Mouse (Mus musculus) gastrocnemius, adult 18-20 months (tissue): Measurements from ENCODE around the gene Npas3. TPM values are rescaled to one million over a fixed set of nuclear protein-coding genes. Genes with fewer than 3 reads are reported as not detected.

Experiments
- DNase-seq: peaks from one replicate; pipeline ENCODE4 v3.0.0; 2021; ENCODE audit warnings: low spot score
- total RNA-seq, 2 experiments: library from RNA; stranded (reverse); gene quantifications; 2 replicates each; pipeline ENCODE4 v1.2.3; 2021

The Npas3 gene
- total RNA-seq, 2 experiments from 2014 or later = 0.07 to 0.09 TPM

DNA sequence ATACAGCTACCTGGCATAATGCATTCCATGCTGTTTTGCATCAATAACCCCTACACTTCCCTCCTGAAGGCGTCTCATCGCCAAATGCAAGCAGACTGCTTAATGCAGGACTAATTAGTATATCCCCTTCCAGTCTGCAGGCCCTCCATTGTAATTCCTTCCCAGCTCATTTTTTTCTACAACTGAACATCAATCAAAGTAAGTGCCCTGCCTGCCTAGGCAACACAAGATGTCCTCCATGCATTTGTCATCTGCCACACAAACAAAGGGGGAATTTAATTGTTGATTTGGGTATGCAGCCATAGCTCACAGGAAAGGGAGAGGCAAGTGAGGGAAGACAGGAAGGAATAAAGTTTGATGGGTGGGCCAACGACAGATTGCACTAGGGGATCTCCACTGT is 804.5 kb downstream of the Npas3 start:
- no peak for DNase-seq

DNA sequence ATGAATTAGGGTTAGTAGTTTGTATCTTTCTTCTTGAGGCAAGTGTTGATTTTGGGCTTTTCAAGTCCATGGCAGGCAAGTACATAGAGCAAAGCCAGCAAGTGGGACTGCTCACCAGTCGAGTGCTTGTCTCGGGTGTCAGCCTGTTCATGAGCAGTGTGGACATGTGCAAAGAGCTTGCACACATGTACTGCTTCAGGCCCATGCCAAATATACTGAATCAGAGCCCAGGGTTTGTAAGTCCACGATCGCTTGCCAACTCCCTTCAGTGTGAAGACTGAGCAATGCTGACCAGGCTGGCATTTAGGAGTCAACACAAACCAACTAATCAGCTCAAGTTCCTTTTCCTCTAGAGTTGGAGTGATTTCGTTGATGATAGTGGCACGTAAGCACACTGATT is 805.1 kb downstream of the Npas3 start:
- DNase-seq = no peak

DNA sequence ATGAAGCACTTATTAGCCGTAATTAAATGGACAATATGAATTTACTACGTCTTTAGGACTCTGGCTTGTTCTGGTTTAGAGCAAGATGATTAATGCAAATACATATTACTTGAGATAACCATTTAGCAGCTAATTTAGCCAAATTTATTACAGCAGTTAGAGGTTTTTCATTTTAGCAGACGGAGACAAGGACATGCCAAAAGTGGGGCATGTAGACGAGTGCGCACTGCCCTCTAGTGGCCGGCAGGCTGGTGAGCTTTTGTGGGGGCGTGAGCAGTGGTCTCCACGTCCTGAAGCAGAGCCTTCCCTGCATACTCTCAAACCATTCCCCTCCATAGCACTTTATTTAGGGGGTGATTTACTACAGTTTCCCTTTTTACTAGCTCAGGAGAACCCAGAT is 812.3 kb downstream of the Npas3 start:
- DNase-seq = peak; percentile 54

DNA sequence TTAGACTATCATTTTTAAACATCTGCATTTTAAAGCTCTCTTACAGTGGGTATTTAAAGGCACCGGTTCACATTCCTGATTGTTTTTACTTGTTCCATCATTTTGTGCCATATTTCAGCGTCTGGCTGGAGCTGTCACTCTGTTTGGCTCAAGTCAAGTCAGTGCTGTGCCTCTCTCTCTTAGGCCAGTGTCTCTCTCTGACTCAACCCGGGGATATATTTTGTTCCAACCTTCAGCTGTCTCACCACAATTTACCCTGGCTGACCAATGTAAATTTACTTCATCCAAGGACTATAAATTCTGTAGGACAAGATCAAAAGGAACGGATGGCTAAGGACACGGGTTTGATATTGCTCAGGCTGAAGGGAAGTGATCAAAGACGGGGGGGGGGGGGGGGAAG is 812.7 kb downstream of the Npas3 start:
- no peak for DNase-seq

DNA sequence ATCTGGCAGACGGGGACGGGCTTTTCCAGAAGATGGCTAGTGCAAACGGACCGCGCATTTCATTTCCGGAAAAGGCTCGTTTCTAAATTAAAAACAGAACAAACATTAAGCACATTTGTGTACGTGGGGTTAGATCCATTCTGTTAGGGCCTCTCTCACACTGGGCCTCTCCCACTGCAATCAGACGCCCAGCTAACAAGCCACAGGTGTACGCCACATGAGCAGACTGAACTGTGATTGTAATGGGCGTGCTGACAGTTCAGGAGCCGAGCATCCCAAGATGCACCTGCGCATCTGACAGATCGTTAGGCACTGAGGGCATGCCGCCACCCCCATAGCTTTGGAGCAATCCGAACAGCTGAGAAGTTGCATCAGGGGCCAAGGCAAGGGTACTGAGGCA is 816.5 kb downstream of the Npas3 start:
- DNase-seq = no peak

DNA sequence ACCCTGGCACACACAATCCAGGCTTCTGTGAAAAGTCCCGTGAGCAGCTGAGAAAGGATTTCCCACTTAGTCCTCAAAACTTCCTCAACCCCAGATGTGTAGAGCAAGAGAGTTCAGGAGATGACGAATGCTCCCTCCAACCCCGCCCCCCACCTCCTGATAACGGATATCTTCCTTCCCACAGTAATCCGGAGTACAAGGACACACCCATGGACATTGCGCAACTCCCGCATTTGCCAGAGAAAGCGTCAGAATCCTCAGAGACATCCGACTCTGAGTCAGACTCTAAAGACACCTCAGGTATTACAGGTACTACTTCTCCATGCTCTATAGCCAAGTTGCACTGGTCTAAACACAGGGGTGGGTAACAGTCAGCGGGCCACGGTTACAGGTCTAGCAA is 817.1 kb downstream of the Npas3 start:
- DNase-seq = no peak

DNA sequence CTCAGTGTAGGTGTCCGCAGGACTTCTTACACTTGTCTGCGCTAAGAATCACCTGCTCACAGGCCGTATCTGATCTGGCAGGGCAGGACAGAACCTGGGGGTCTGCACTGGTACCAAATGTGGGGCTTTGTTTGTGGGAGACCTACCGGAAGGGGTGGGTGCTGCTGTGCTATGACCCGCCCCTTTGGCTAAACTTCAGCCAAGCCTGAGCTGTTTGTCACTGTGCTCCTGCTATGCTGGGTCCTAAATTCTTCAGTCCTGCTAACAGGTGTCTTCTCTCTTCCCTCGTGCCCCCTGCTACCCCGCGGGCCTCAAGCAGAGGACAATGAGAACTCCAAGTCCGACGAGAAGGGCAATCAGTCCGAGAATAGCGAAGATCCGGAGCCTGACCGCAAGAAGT is 818.9 kb downstream of the Npas3 start:
- DNase-seq = no peak

DNA sequence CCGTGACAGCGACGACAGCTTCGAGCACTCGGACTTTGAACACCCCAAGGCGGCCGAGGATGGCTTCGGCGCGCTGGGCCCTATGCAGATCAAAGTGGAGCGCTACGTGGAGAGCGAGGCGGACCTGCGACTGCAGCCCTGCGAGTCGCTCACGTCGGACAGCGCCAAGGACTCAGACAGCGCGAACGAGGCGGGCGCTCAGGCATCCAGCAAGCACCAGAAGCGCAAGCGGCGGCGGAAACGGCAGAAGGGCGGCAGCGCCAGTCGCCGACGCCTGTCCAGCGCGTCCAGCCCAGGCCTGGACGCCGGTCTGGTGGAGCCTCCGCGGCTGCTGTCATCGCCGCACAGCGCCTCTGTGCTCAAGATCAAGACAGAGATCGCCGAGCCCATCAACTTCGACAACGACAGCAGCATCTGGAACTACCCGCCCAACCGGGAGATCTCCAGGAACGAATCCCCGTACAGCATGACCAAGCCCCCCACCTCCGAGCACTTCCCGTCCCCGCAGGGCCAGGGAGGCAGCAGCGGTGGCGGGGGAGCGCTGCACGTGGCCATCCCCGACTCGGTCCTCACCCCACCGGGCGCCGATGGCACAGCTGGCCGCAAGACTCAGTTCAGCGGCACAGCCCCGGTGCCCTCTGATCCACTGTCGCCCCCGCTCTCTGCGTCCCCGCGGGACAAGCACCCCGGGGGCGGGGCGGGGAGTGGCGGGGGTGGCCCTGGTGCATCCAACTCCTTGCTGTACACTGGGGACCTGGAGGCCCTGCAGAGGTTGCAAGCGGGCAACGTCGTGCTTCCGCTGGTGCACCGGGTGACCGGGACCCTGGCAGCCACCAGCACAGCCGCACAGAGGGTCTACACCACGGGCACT is 819.6 kb downstream of the Npas3 start:
- DNase-seq = no peak

DNA sequence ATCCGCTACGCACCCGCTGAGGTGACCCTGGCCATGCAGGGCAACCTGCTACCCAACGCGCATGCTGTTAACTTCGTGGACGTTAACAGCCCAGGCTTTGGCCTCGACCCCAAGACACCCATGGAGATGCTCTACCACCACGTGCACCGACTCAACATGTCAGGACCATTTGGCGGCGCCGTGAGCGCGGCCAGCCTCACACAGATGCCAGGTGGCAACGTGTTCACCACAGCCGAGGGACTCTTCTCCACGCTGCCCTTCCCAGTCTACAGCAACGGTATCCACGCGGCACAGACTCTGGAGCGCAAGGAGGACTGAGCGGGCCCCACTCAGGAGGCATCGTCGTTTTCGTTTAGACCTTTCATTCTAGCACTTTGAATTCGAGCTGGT is 820.3 kb downstream of the Npas3 start:
- DNase-seq = no peak

DNA sequence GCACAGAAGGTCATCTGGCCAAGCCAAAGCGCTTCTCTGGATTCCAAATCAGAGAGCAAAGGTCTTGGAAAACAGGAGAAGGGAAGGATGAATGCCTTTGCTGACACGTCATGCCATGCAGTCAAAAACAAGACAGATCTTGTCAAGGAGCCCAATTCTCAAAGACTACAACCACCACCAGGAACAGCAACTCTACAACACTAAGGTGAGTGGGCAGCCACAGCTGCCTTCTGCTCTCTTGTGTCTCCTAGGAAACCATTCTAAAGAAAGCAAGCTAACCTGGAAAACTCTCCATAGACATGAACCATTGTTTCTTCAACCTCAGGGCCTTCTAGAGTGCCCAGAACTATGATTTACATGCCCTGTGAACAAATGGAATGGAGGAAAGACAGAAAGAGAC is 825.5 kb downstream of the Npas3 start:
- no peak for DNase-seq

DNA sequence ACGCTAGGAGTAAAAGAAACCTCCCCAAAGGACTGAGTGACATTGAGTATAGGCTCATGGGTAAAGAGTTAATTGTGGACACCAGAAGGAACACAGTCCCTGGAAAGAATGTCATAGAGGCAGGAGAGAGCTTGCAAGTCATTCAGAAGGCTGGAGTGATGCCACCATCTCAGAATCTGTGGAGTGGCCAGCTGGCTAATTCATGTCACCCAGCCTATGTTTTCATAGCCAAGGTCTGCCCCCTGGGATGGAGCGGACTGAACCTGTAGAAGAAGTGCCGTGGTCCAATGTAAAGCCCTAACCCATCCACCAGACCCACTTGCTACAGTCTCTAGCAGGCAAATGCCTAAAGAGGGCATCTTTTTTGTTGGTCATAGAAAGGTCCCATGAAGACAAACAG is 832.5 kb downstream of the Npas3 start:
- DNase-seq = no peak

DNA sequence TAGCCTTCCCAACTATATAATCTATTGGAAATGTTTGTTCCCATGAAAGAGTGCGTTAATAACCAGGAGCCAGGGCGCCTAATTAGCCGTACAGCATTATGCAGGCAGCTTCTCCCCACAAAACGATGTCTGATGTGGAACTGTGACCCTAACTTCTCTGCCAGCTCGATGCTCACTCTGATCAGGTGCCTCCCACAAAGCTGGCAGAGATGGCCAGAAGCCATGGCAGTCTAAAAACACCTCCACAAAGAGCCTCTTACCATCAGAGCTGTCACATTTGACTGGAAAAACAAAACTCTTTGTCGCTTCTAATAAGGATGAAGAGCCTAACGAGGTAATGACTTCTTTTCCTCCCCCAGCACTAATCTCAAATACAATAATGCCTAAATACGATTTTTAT is 845.3 kb downstream of the Npas3 start:
- no peak for DNase-seq

DNA sequence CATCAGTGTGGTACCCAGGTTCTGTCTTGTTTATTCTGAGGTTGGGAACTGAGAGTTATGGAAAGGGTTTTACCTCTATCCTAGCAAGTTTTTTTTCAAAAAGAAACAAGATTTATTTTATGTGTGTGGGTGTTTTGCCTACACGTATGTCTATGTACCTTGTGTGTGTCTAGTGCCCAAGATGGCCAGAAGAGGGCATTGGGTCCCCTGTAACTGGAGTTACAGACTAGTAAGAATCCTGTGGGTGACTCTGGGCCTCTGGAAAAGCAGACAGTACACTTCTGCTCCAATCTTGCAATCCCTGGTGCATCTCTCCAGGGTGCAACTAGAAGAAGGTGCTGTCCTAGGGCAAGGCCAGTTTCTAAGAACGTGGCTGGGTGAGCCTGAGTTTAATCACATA is 848.0 kb downstream of the Npas3 start:
- no peak for DNase-seq

DNA sequence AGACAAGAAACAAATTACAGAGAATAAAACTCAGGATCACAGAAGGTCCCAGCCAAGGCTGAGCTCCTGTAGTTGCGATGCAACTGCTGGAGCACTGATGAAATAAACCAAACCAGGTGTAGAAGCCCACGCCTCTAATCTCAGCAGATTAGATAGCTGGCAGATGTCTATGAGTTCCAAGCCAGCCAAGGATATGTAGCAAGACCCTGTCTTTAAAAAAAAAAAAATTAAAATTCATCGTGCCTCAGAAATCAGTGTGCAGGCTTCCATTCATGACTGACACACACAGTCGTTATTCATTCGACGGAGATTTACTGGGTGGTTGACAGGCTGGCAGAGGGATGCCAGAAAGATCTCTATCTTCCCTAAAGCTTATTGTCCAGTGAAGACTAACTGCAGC is 849.7 kb downstream of the Npas3 start:
- no peak for DNase-seq

DNA sequence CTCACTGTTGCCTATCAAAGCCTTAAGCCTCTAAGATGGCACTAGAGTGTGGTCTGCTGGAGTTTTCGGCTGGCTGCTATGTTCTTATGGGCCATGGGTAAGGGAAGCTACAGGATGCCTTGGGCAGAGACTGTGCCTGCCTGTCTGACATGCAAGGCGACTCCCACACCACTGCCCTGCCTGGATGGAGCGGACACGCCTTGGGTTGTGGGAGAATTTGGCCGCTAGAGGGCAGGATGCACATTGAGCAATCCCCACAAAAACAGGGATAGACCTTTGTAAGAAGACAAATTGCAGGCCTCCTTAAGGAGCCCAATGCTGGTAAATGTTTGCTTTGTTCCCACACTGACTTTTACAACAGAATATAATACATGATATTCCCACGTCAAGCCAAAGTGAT is 850.3 kb downstream of the Npas3 start:
- peak; percentile 74 for DNase-seq

DNA sequence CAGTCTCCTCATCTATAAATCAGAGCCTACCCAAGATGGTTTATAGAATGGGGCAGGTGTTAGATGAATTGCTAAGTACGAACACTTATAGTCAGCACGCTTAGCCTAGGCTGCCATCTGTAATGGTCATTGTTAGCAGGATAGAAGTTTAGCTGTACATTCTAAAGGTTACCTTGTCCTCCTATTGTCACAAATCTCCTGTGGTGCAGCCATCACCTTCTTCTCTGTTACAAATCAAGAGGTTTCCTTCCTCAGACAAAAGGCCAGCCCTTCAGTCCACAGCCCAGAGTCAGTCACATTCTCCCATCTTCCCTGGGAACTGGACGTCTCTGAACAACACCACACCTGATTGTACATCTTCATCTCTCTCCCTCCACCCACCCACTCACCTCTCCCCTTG is 851.0 kb downstream of the Npas3 start:
- no peak for DNase-seq

DNA sequence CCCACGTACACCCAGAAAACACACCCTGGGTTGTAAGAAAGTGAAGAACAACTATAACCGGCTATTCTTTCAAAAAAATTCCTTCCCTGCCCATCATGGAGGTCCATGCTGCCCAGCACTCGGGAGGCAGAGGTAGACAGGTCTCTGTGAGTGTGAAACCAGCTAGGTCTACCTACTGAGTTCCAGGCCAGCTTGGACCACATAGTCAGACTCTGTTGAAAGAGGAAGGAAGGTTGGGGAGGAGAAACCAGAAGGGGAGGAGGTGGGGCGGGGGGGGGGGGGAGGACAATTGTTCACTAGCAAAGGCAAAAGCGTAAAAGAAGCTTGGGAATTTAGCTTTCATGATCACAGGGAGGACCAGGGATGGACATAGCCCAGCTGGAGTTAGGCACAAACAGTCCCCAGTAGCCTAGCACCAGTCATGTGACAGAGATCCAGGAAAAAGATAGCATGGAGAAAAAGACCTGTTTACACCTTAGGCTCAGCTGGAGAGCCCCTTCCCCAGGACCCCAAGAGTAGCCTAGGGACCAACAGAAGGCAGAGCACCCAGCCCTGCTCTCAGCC is 852.9 kb downstream of the Npas3 start:
- DNase-seq = no peak

DNA sequence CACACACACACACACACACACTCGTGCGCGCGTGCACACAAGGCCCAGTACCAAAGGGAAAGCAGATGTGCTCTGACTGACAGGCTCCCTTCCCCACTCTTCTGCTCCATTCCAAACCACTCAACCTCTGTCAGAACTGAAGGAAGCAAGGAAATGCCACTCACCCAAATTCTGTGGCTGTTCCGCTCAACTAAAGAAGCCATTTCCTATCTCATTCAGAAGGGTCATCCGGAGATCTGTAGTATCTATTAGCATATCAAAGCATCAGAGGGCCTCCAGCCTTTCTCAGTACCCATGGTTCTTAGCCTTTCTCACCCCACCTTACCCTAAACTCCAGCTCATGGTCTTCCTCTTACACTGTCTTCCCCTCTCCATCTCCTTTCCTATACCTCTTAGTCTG is 854.0 kb downstream of the Npas3 start:
- no peak for DNase-seq

DNA sequence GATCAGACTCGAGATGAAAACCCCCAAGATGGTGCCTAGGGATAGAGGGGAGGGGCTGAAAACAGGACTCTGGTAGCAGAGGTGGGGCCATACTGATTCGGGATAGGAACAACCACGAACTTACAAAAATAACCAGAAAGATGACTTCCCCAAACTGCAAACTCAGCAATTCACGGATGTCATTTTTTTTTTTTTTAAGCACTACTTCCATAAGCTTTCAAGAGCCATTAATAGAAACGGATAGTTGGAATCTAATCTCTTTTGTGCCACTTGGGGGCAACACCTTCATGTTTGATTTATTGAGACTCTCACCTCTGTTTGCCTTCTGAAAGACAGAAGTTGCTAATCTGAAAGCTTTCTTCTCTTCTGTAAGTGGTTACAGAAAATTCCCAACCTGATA is 857.1 kb downstream of the Npas3 start:
- no peak for DNase-seq

DNA sequence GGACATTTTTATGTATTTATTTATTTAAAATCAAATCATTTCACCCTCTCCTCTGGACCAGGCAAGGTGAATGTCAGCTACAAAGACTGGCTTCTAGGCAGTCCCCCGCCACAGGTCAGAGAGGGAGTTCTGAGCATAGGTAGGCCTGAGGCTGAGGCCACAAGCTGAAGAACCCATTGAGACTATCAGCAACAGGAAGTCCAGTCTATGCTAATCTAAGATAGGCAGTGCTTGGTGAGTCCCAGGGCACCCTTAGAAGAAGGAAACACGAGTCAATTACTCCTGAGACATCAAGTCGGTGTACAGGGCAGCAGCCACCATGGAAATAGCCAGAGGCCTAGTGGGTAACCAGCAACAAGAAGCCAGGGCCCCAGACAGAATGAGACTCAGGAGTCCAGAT is 857.5 kb downstream of the Npas3 start:
- DNase-seq = no peak

DNA sequence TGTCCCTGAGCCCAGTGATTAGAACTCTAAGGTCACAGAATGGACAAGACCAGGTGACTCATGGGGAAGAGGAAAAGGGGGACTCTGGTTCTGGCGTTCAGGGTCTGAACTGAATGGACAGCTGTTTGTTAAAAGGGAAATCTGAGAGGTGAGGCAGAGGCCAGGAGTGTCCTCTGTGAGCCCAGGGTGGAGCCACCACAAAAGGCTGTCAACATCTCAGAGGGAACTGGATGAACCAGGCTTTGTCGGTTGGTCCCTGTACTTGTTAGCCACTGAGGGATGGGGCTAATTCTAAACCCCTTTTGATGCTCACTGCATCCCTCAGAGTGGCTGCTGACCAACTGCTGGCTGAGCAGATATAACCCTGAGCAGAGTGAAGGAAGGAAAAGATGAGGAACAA is 861.9 kb downstream of the Npas3 start:
- no peak for DNase-seq

DNA sequence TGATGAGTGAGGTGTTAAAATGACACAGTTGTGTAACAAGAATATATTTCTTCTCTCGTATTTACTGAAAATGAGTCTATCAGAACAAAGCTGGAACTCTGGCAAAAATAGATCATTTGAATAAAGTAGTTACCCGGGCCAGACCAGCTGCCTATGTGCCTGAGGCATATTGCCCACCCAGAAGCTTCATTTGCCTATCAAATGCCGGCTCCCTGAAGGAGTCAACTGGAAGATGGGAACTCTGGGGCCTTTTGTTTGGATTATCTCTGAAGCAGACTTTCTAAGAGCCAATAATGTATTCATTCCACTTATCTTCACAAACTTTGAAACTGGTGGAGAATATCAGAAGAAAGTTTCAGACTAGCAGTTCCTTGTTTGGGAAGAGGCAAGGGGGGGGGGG is 862.5 kb downstream of the Npas3 start:
- no peak for DNase-seq

DNA sequence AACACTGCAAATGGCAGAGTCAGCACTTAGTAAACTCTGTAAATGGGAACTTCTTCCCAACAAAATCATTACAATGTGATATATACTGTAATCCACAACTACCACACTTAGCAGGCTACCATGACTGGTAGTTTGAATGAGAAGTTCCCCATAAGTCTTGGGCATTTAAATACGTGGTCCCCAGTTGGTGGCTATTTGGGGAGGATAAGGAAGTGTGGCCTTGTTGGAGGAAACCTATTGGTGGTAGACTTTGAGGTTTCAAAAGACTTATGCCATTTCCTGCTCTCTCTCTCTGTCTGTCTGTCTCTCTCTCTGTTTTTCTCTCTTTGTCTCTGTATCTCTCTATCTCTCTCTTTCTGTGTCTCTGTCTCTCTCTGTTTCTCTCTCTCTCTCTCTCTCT is 871.9 kb downstream of the Npas3 start:
- DNase-seq = no peak

DNA sequence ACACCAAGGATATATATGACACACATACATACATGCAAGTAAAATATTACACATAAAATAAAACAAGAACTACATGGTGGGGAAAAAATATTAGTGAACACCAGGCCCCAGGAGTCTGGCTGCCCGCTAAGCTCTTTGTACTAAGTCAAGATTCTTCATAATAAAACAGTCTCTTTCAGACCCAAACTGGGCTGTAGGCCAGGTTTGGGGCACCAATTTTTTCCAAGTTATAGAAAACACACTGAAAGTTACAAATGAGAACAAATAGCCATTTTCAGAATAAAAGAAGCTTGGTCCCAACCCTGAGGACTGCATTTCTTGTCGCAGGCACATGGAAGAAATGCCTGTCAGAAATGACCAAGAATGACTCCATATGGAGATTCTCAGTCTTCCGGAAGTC is 872.8 kb downstream of the Npas3 start:
- DNase-seq = no peak
